Mouse (Mus musculus) CH12.LX (cell line): ENCODE measurements around the gene Mdp1.

Experiments
- CHD1 ChIP-seq: IDR thresholded peaks from 2 replicates; pipeline ENCODE4 v1.6.1; 2012; ENCODE audit warnings: low read depth, low read length, improper control_type of control experiment, inconsistent platforms
- CHD2 ChIP-seq: IDR thresholded peaks from 2 replicates; pipeline ENCODE4 v1.6.1; 2011; ENCODE audit warnings: low read length, improper control_type of control experiment
- CTCF ChIP-seq, 2 experiments: IDR thresholded peaks in 1 of 2; conservative IDR thresholded peaks in 1 of 2; 2 replicates each; pipeline ENCODE4 v1.5.1; 2011 to 2012; ENCODE audit warnings: low read depth in 2 of 2, low read length in 2 of 2, improper control_type of control experiment in 1 of 2, inconsistent platforms in 1 of 2, mild to moderate bottlenecking in 1 of 2, moderate library complexity in 1 of 2
- EP300 ChIP-seq: IDR thresholded peaks from 2 replicates; pipeline ENCODE4 v1.6.1; 2011; ENCODE audit warnings: low read length, improper control_type of control experiment
- MAZ ChIP-seq: IDR thresholded peaks from 2 replicates; pipeline ENCODE4 v1.6.1; 2012; ENCODE audit warnings: low read depth, mild to moderate bottlenecking, inconsistent platforms, low read length, improper control_type of control experiment, moderate library complexity
- POLR2A ChIP-seq: IDR thresholded peaks from 2 replicates; pipeline ENCODE4 v1.6.1; 2011; ENCODE audit warnings: low read depth, mild to moderate bottlenecking, improper control_type of control experiment, low read length
- USF1 ChIP-seq: IDR thresholded peaks from 2 replicates; pipeline ENCODE4 v1.6.1; 2014; ENCODE audit warnings: low read depth, mild to moderate bottlenecking, inconsistent platforms, low read length, improper control_type of control experiment

GRCm38 (mm10) chr14:55672741-55673060 is 12.4 kb upstream of the Mdp1 start:
- TF ChIP-seq POLR2A (no peak), CTCF (conservative IDR thresholded peaks at IDR 0.05 in 1 of 2, IDR thresholded peaks at IDR 0.05 in 1 of 2; ENCODE audit: low read depth in 2 of 2, low read length in 2 of 2) (no peak), CHD1 (no peak), EP300 (no peak), MAZ (no peak), CHD2 (no peak), USF1 (no peak)
